Mouse (Mus musculus) hindbrain, embryonic 14.5 days (tissue): ENCODE results near the gene Zfp799. TPM values are rescaled to one million over a fixed set of nuclear protein-coding genes. Genes with fewer than 3 reads are reported as not detected.

Experiments used
- polyA plus RNA-seq: library from polyadenylated mRNA; unstranded; fragments of >200 nt; fragmentation: Nextera tagmentation; extraction: Ambion mirVana; gene quantifications from 2 replicates; pipeline ENCODE4 v1.2.1, GENCODE M21; 2014

The Zfp799 gene
- polyA plus RNA-seq, 1 experiment from 2014 or later = 20.6 TPM

Other genes with a start within 250 kb of the Zfp799 start
- gene Cyp4f37, start 209.0 kb downstream of the Zfp799 start, polyA plus RNA-seq = 0.37 and 0.60 TPM in 2 replicates
- not detected in 2 replicates for gene Cyp4f40, start 171.4 kb downstream of the Zfp799 start, polyA plus RNA-seq
- 2.2 and 2.5 TPM in 2 replicates for gene Cyp4f15, start 144.6 kb downstream of the Zfp799 start, polyA plus RNA-seq
- gene Zfp871, start 42.0 kb downstream of the Zfp799 start, polyA plus RNA-seq = 60.8 and 65.5 TPM in 2 replicates
- gene Zfp811, start 20.3 kb downstream of the Zfp799 start, polyA plus RNA-seq = 39.8 and 46.8 TPM in 2 replicates
- gene Zfp870, start 61.4 kb upstream of the Zfp799 start, polyA plus RNA-seq = 7.9 and 10.1 TPM in 2 replicates
- 0.10 TPM in 1 of 2 replicates, not detected in the other for gene Cyp4f14, start 87.1 kb upstream of the Zfp799 start, polyA plus RNA-seq
- gene Cyp4f13, start 117.1 kb upstream of the Zfp799 start, polyA plus RNA-seq = 9.4 and 10.1 TPM in 2 replicates
- 8.5 and 8.9 TPM in 2 replicates for gene Zfp472, start 135.6 kb upstream of the Zfp799 start, polyA plus RNA-seq
- 20.2 and 23.5 TPM in 2 replicates for gene Zfp952, start 162.9 kb upstream of the Zfp799 start, polyA plus RNA-seq
- 29.1 and 31.2 TPM in 2 replicates for gene Zfp763, start 203.1 kb upstream of the Zfp799 start, polyA plus RNA-seq
- not detected in 2 replicates for gene 4921501E09Rik, start 237.8 kb upstream of the Zfp799 start, polyA plus RNA-seq